Comparison of ENCODE assay signal across 13 mouse cellular contexts in the genomic region with DNA sequence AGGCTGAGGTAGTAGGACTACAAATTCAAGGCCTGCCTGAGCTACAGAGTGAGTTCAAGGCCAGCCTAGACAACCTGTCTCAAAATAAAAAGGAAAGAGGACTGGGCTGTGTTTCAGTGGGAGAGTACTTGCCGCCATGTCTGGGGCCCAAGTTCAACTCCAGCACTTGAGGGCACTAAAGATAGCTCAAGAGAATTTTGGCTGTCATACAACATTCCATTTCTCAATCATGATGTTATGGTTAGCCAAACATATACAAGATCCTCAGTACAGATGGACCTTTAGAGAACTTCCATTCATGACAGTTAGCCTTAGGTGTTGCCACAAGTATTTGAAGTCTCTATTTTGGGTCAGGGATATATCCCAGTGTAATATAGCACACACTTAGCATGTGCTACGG. TPM values are rescaled to one million over a fixed set of nuclear protein-coding genes. Genes with fewer than 3 reads are reported as not detected.
DNase-seq lines count a peak whose midpoint lies in the region; ATAC-seq and TF ChIP-seq lines count a peak whose summit lies in the region.
"Had no signal": no experiment of that assay in that cellular context is flagged by ENCODE, and none has a peak within 500 bp of the region (broad histone marks: within the 10 kb centered on the region; RNA-seq: fewer than 3 reads in every experiment).

No protein-coding gene starts in this region.

- H3K36me3 ChIP-seq in hindbrain, postnatal 0 days (ENCODE audit: insufficient read depth, low read length), result no peaks in the 10 kb centered on the region
- peaks cover 42% of the 10 kb centered on the region for H3K36me3 ChIP-seq in hindbrain, embryonic 10.5 days
- H3K36me3 ChIP-seq in intestine, postnatal 0 days (ENCODE audit: control insufficient read depth, insufficient read depth), result no peaks in the 10 kb centered on the region

- no peaks in the 10 kb centered on the region for H3K9me3 ChIP-seq in hindbrain, postnatal 0 days (ENCODE audit: low read length)
- H3K9me3 ChIP-seq in hindbrain, embryonic 10.5 days, result no peaks in the 10 kb centered on the region
- H3K9me3 ChIP-seq in intestine, postnatal 0 days (ENCODE audit: control insufficient read depth), result no peaks in the 10 kb centered on the region

- no peak overlapping the region for H3K4me3 ChIP-seq in hindbrain, postnatal 0 days (ENCODE audit: low read length)
- no peak overlapping the region for H3K4me3 ChIP-seq in hindbrain, embryonic 10.5 days
- no peak overlapping the region for H3K4me3 ChIP-seq in intestine, postnatal 0 days (ENCODE audit: low read depth, low read length)

- DNase-seq in hindbrain, postnatal 0 days (ENCODE audit: low spot score), result no peak
- no peak for DNase-seq in hindbrain, embryonic 10.5 days (ENCODE audit: low spot score)
- DNase-seq in 3T3-L1 (ENCODE audit: low read depth, low spot score) (peak; percentile 68), 416B (ENCODE audit: low read depth) (peak; percentile 38)
- DNase-seq in spleen, postnatal 36 days (ENCODE audit: low spot score in 2 of 2), result no peak
- DNase-seq in right cerebral cortex, postnatal 4 days, result no peak
- DNase-seq: adrenal gland, adult 8-10 months; cerebellum, adult 11-12 months; embryo, embryonic 11 days; kidney, adult 9 months; right cerebral cortex, adult 18-20 months had no signal

- WGBS in hindbrain, postnatal 0 days, result 95% methylated on average over 2 of the region's 2 CpGs
- WGBS in hindbrain, embryonic 10.5 days, result 93% methylated on average over 2 of the region's 2 CpGs
- 58% methylated on average over 2 of the region's 2 CpGs for whole genome bisulfite sequencing in intestine, postnatal 0 days

- 0 out of 2 replicates have a peak, but pooled peaks cover 7% of the 10 kb centered on the region for H3K4me1 ChIP-seq in hindbrain, postnatal 0 days (ENCODE audit: insufficient read depth, low read length)
- peaks cover 17% of the 10 kb centered on the region for H3K4me1 ChIP-seq in hindbrain, embryonic 10.5 days (replicated peaks)
- peaks cover 6% of the 10 kb centered on the region; the same call in 1 of the 2 replicates for H3K4me1 ChIP-seq in intestine, postnatal 0 days (replicated peaks; ENCODE audit: control insufficient read depth, insufficient read depth, low read length)

- H3K4me2 ChIP-seq in hindbrain, postnatal 0 days (ENCODE audit: low read depth, low read length), result peak overlapping the region; percentile 92; the same call in 1 of the 2 replicates
- 0 out of 2 replicates have a peak overlapping the region, but pooled peaks have one; percentile 4 for H3K4me2 ChIP-seq in intestine, postnatal 0 days (replicated peaks; ENCODE audit: low read depth)

- H3K27ac ChIP-seq in hindbrain, postnatal 0 days, result no peak overlapping the region
- H3K27ac ChIP-seq in hindbrain, embryonic 10.5 days, result no peak overlapping the region
- H3K27ac ChIP-seq in intestine, postnatal 0 days (ENCODE audit: low read depth, low read length), result no peak overlapping the region

- no peak for ATAC-seq in hindbrain, postnatal 0 days
- no peak for ATAC-seq in intestine, postnatal 0 days
- ATAC-seq: forebrain, embryonic 14.5 days had no signal

- TF ChIP-seq CTCF in hindbrain, postnatal 0 days (IDR thresholded peaks at IDR 0.05; ENCODE audit: low read depth), result no peak
- no peak for TF ChIP-seq CTCF in intestine, postnatal 0 days (IDR thresholded peaks at IDR 0.05; ENCODE audit: low read depth)

- H3K9ac ChIP-seq in hindbrain, postnatal 0 days (replicated peaks; ENCODE audit: low read length), result no peak overlapping the region
- no peak overlapping the region for H3K9ac ChIP-seq in intestine, postnatal 0 days (ENCODE audit: low read depth, low read length)

- H3K27me3 ChIP-seq in hindbrain, postnatal 0 days (ENCODE audit: insufficient read depth, low read length), result no peaks in the 10 kb centered on the region
- H3K27me3 ChIP-seq in hindbrain, embryonic 10.5 days (ENCODE audit: insufficient read depth, poor library complexity, severe bottlenecking), result no peaks in the 10 kb centered on the region
- no peaks in the 10 kb centered on the region for H3K27me3 ChIP-seq in intestine, postnatal 0 days (replicated peaks; ENCODE audit: control insufficient read depth, insufficient read depth, low read length)

RNA-seq across cellular contexts. Expression of a gene that starts 2.2 kb away (rescaled TPM):
- 19.2 and 25.2 TPM in 2 replicates for total RNA-seq in hindbrain, postnatal 0 days (2014; rRNA removed)
- polyA plus RNA-seq in hindbrain, postnatal 0 days (2015; fragmentation: Nextera tagmentation; extraction: Ambion mirVana), result 22.2 and 24.1 TPM in 2 replicates
- 24.7 and 29.2 TPM in 2 replicates for polyA plus RNA-seq in hindbrain, embryonic 10.5 days (2016; fragmentation: Nextera tagmentation; extraction: Ambion mirVana)
- 15.5 and 20.0 TPM in 2 replicates for polyA plus RNA-seq in intestine, postnatal 0 days (2015; fragmentation: Nextera tagmentation; extraction: Ambion mirVana)

RNA-seq across cellular contexts. Expression of a gene that starts 49.6 kb away (rescaled TPM):
- 9.3 and 11.4 TPM in 2 replicates for total RNA-seq in hindbrain, postnatal 0 days (2014; rRNA removed)
- 18.7 and 20.2 TPM in 2 replicates for polyA plus RNA-seq in hindbrain, postnatal 0 days (2015; fragmentation: Nextera tagmentation; extraction: Ambion mirVana)
- 109 and 132 TPM in 2 replicates for polyA plus RNA-seq in hindbrain, embryonic 10.5 days (2016; fragmentation: Nextera tagmentation; extraction: Ambion mirVana)
- 18.6 and 19.4 TPM in 2 replicates for polyA plus RNA-seq in intestine, postnatal 0 days (2015; fragmentation: Nextera tagmentation; extraction: Ambion mirVana)

Comparison
In these comparisons a context has a peak if more than half of its experiments do, and no peak if none do; other contexts are left out.
1. DNase-seq: peak in 3T3-L1 (single experiment) and 416B (single experiment); none in hindbrain, postnatal 0 days (single experiment), hindbrain, embryonic 10.5 days (single experiment), spleen, postnatal 36 days (0 of 2) and right cerebral cortex, postnatal 4 days (single experiment).